In genomic region chr11:31617797-31618196, GRCm38 (mm10) we compare ENCODE assay signal across 11 mouse cellular contexts.
"Had no signal": no experiment of that assay in that cellular context is flagged by ENCODE, and none has a peak within 500 bp of the region (broad histone marks: within the 10 kb centered on the region; RNA-seq: fewer than 3 reads in every experiment).

No protein-coding gene starts in this region.

- H3K27me3 ChIP-seq: intestine, embryonic 15.5 days; liver, embryonic 12.5 days; liver, embryonic 15.5 days; lung, embryonic 15.5 days; midbrain, embryonic 12.5 days; midbrain, embryonic 15.5 days; neural tube, embryonic 13.5 days had no signal

- H3K4me3 ChIP-seq: intestine, embryonic 15.5 days; layer of hippocampus, adult 2 months; liver, embryonic 12.5 days; liver, embryonic 15.5 days; lung, embryonic 15.5 days; midbrain, embryonic 12.5 days; midbrain, embryonic 15.5 days; neural tube, embryonic 13.5 days had no signal

- H3K9ac ChIP-seq: intestine, embryonic 15.5 days; liver, embryonic 12.5 days; liver, embryonic 15.5 days; lung, embryonic 15.5 days; midbrain, embryonic 12.5 days; midbrain, embryonic 15.5 days; neural tube, embryonic 13.5 days had no signal

- H3K27ac ChIP-seq: intestine, embryonic 15.5 days; layer of hippocampus, adult 2 months; liver, embryonic 12.5 days; liver, embryonic 15.5 days; lung, embryonic 15.5 days; midbrain, embryonic 12.5 days; midbrain, embryonic 15.5 days; neural tube, embryonic 13.5 days; stomach, postnatal 0 days had no signal

- H3K9me3 ChIP-seq: intestine, embryonic 15.5 days; liver, embryonic 12.5 days; liver, embryonic 15.5 days; lung, embryonic 15.5 days; midbrain, embryonic 12.5 days; midbrain, embryonic 15.5 days; neural tube, embryonic 13.5 days had no signal

- H3K36me3 ChIP-seq: intestine, embryonic 15.5 days; liver, embryonic 12.5 days; liver, embryonic 15.5 days; lung, embryonic 15.5 days; midbrain, embryonic 12.5 days; midbrain, embryonic 15.5 days; neural tube, embryonic 13.5 days had no signal

- H3K4me1 ChIP-seq: intestine, embryonic 15.5 days; liver, embryonic 12.5 days; liver, embryonic 15.5 days; midbrain, embryonic 12.5 days; neural tube, embryonic 13.5 days had no signal

- H3K4me2 ChIP-seq: intestine, embryonic 15.5 days; liver, embryonic 12.5 days; liver, embryonic 15.5 days; lung, embryonic 15.5 days; midbrain, embryonic 12.5 days; midbrain, embryonic 15.5 days; neural tube, embryonic 13.5 days had no signal

- ATAC-seq: intestine, embryonic 15.5 days; liver, embryonic 12.5 days; midbrain, embryonic 15.5 days had no signal

- DNase-seq: layer of hippocampus, adult 9-11 months; thymus, postnatal 25 days had no signal
